31 mouse cellular contexts compared by ENCODE assay signal in genomic region chr3:80006263-80006662, GRCm38 (mm10).
DNase-seq lines count a peak whose midpoint lies in the region; ATAC-seq and TF ChIP-seq lines count a peak whose summit lies in the region.
"Had no signal": no experiment of that assay in that cellular context is flagged by ENCODE, and none has a peak within 500 bp of the region (broad histone marks: within the 10 kb centered on the region; RNA-seq: fewer than 3 reads in every experiment).

No protein-coding gene starts in this region.

- H3K36me3 ChIP-seq in heart, embryonic 12.5 days = no peaks in the 10 kb centered on the region
- H3K36me3 ChIP-seq in kidney, embryonic 16.5 days (ENCODE audit: insufficient read depth, low read length) = no peaks in the 10 kb centered on the region
- H3K36me3 ChIP-seq: embryonic facial prominence, embryonic 10.5 days; embryonic facial prominence, embryonic 15.5 days; hindbrain, embryonic 10.5 days; hindbrain, embryonic 15.5 days; kidney, embryonic 15.5 days; limb, embryonic 12.5 days; midbrain, embryonic 13.5 days; neural tube, embryonic 15.5 days had no signal

- H3K4me1 ChIP-seq in heart, embryonic 12.5 days (replicated peaks) = peaks cover 10% of the 10 kb centered on the region
- no peaks in the 10 kb centered on the region for H3K4me1 ChIP-seq in kidney, embryonic 16.5 days (ENCODE audit: insufficient read depth, low read length)
- H3K4me1 ChIP-seq in embryonic fibroblast, embryonic 13.5 days (ENCODE audit: control insufficient read depth, insufficient read depth, low read length) = peaks cover 20% of the 10 kb centered on the region
- H3K4me1 ChIP-seq: embryonic facial prominence, embryonic 15.5 days; forebrain, embryonic 13.5 days; hindbrain, embryonic 15.5 days; kidney, embryonic 15.5 days; midbrain, embryonic 13.5 days; neural tube, embryonic 15.5 days had no signal

- intact Hi-C loops in heart, postnatal 36 days (cut with DNase I) = loop anchor here (1.0 kb wide), 1 partner anchor 36 kb away; no protein-coding TSS in a partner anchor

- H3K9me3 ChIP-seq in heart, embryonic 12.5 days (replicated peaks) = no peaks in the 10 kb centered on the region
- no peaks in the 10 kb centered on the region for H3K9me3 ChIP-seq in kidney, embryonic 16.5 days (ENCODE audit: low read length)
- H3K9me3 ChIP-seq: embryonic facial prominence, embryonic 10.5 days; embryonic facial prominence, embryonic 15.5 days; forebrain, embryonic 13.5 days; hindbrain, embryonic 10.5 days; hindbrain, embryonic 15.5 days; kidney, embryonic 15.5 days; limb, embryonic 12.5 days; midbrain, embryonic 13.5 days; neural tube, embryonic 15.5 days had no signal

- no peaks in the 10 kb centered on the region for H3K27me3 ChIP-seq in heart, embryonic 12.5 days (replicated peaks)
- no peaks in the 10 kb centered on the region for H3K27me3 ChIP-seq in kidney, embryonic 16.5 days (ENCODE audit: insufficient read depth, low read length)
- H3K27me3 ChIP-seq: CH12.LX; embryonic facial prominence, embryonic 15.5 days; forebrain, embryonic 13.5 days; hindbrain, embryonic 15.5 days; kidney, embryonic 15.5 days; limb, embryonic 12.5 days; midbrain, embryonic 13.5 days; neural tube, embryonic 15.5 days had no signal

- TF ChIP-seq CTCF in embryonic fibroblast, embryonic 13.5 days (IDR thresholded peaks at IDR 0.05; ENCODE audit: borderline replicate concordance, insufficient read depth, low read length) = no peak

- no peak overlapping the region for H3K9ac ChIP-seq in heart, embryonic 12.5 days
- no peak overlapping the region for H3K9ac ChIP-seq in kidney, embryonic 16.5 days (replicated peaks; ENCODE audit: low read length)
- H3K9ac ChIP-seq: embryonic facial prominence, embryonic 15.5 days; forebrain, embryonic 13.5 days; hindbrain, embryonic 15.5 days; kidney, embryonic 15.5 days; limb, embryonic 12.5 days; liver, embryonic 14.5 days; lung, embryonic 14.5 days; midbrain, embryonic 13.5 days; neural tube, embryonic 15.5 days had no signal

- peak; percentile 75; the same call in 1 of the 2 replicates for ATAC-seq in heart, embryonic 12.5 days (ENCODE audit: insufficient number of reproducible peaks, low FRiP score)
- 0 out of 2 replicates have a peak, but pooled peaks have one; percentile 49 for ATAC-seq in kidney, embryonic 16.5 days (ENCODE audit: low FRiP score, low TSS enrichment)
- ATAC-seq: activated CD4-positive, CD25-positive, alpha-beta regulatory T cell, adult 4 months; forebrain, embryonic 13.5 days; inflammation-experienced regulatory T-cells, adult 6 months; midbrain, embryonic 13.5 days had no signal

- DNase-seq in heart, postnatal 36 days = no peak
- DNase-seq in kidney, adult 11 months = no peak
- DNase-seq in heart, postnatal 4 days = peak; percentile 19
- no peak for DNase-seq in adrenal gland, postnatal 25 days
- no peak for DNase-seq in embryo, embryonic 9.5 days (ENCODE audit: extremely low spot score)
- DNase-seq: adrenal gland, adult 2 months; cerebellum, adult 2 months; gastrocnemius, postnatal 36 days; kidney, adult 18-20 months; kidney, postnatal 36 days; lung, embryonic 14.5 days; retina, postnatal 1 day; right cerebral cortex, postnatal 14 days had no signal

- TF ChIP-seq POLR2A in embryonic fibroblast, embryonic 13.5 days (IDR thresholded peaks at IDR 0.05; ENCODE audit: low read depth, low read length) = no peak

- WGBS in heart, embryonic 12.5 days = 15% methylated on average over 5 of the region's 5 CpGs
- WGBS in kidney, embryonic 16.5 days = 65% methylated on average over 5 of the region's 5 CpGs

- peak overlapping the region; percentile 24; the same call in 1 of the 2 replicates for H3K27ac ChIP-seq in heart, embryonic 12.5 days (ENCODE audit: poor library complexity, severe bottlenecking)
- no peak overlapping the region for H3K27ac ChIP-seq in kidney, embryonic 16.5 days (ENCODE audit: low read length)
- peak overlapping the region; percentile 54 for H3K27ac ChIP-seq in embryonic fibroblast, embryonic 13.5 days (ENCODE audit: insufficient read depth, low read length)
- H3K27ac ChIP-seq: embryonic facial prominence, embryonic 10.5 days; embryonic facial prominence, embryonic 15.5 days; forebrain, embryonic 13.5 days; hindbrain, embryonic 10.5 days; hindbrain, embryonic 15.5 days; kidney, embryonic 15.5 days; left cerebral cortex, adult 2 months; limb, embryonic 12.5 days; liver, embryonic 14.5 days; midbrain, embryonic 13.5 days; neural tube, embryonic 15.5 days had no signal

- no peak overlapping the region for H3K4me2 ChIP-seq in heart, embryonic 12.5 days
- H3K4me2 ChIP-seq in kidney, embryonic 16.5 days (replicated peaks; ENCODE audit: low read depth, low read length) = no peak overlapping the region
- H3K4me2 ChIP-seq: embryonic facial prominence, embryonic 15.5 days; forebrain, embryonic 13.5 days; hindbrain, embryonic 15.5 days; kidney, embryonic 15.5 days; limb, embryonic 12.5 days; lung, embryonic 14.5 days; midbrain, embryonic 13.5 days; neural tube, embryonic 15.5 days had no signal

- no peak overlapping the region for H3K4me3 ChIP-seq in heart, embryonic 12.5 days
- no peak overlapping the region for H3K4me3 ChIP-seq in kidney, embryonic 16.5 days (ENCODE audit: low read length)
- H3K4me3 ChIP-seq in embryonic fibroblast, embryonic 13.5 days (ENCODE audit: insufficient read depth, low read length) = no peak overlapping the region
- H3K4me3 ChIP-seq: embryonic facial prominence, embryonic 10.5 days; embryonic facial prominence, embryonic 15.5 days; forebrain, embryonic 13.5 days; hindbrain, embryonic 10.5 days; hindbrain, embryonic 15.5 days; kidney, embryonic 15.5 days; layer of hippocampus, adult 2 months; left cerebral cortex, adult 2 months; limb, embryonic 12.5 days; midbrain, embryonic 13.5 days; neural tube, embryonic 15.5 days had no signal
